Mouse (Mus musculus) testis, adult 2 months (tissue): ENCODE measurements around the gene Trmt10a.

ENCODE experiments used
- CTCF ChIP-seq: fragments of 200-500 bp; IDR thresholded peaks from 2 replicates; pipeline ENCODE4 v1.5.1; 2012; ENCODE audit warnings: low read depth, mild to moderate bottlenecking, inconsistent platforms, low read length, moderate library complexity; ENCODE audit not compliant: control insufficient read depth, insufficient read depth, insufficient replicate concordance
- POLR2A ChIP-seq: fragments of 200-500 bp; IDR thresholded peaks from 2 replicates; pipeline ENCODE4 v1.6.1; 2012; ENCODE audit warnings: low read depth, mild to moderate bottlenecking, inconsistent platforms, low read length, moderate library complexity; ENCODE audit not compliant: control insufficient read depth

DNA sequence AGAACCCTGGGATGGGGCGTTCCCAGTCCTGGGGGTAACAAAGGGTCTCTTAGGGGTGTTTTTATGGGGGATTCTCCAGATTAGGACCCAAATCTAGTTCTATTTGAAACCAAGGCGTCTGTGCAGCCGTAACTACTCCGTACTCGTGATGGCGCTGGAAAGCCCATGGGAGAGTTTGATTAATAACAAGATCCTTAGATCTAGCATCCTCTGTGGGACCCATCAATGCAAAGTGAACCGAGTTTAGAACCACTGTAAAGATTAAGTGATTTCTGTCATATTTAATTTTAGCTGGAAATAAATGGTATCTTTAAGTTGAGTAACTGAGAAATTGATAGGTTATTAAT, 55.4 kb downstream of the Trmt10a start:
- TF ChIP-seq CTCF (no peak), POLR2A (no peak)
